Mouse (Mus musculus): ENCODE results near the gene Psmc3. TPM values are rescaled to one million over a fixed set of nuclear protein-coding genes. Genes with fewer than 3 reads are reported as not detected.
"Not testable (repeated sequence)": the region's sequence is repeated elsewhere in the genome, so short reads cannot be mapped to it uniquely, and the experiment has no call there.

Gene Psmc3
- polyA plus RNA-seq, 1 experiment from 2014 or later, result 394 TPM

- WGBS, result 84% methylated on average over 13 of the region's 13 CpGs
- DNase-seq (ENCODE audit: low spot score) (no peak), ATAC-seq (ENCODE audit: low FRiP score) (no peak)
- Histone ChIP-seq H3K4me1 (replicated peaks; ENCODE audit: control insufficient read depth, insufficient read depth, low read length) (no peaks in the 10 kb centered on the region), H3K27me3 (ENCODE audit: control insufficient read depth, insufficient read depth, low read length) (no peaks in the 10 kb centered on the region), H3K4me3 (ENCODE audit: low read depth, low read length) (no peak overlapping the region), H3K27ac (ENCODE audit: low read depth, low read length) (no peak overlapping the region), H3K9me3 (ENCODE audit: control insufficient read depth, low read length) (no peaks in the 10 kb centered on the region), H3K4me2 (replicated peaks; ENCODE audit: low read depth, low read length) (no peak overlapping the region), H3K9ac (ENCODE audit: low read depth, low read length) (no peak overlapping the region), H3K36me3 (ENCODE audit: control insufficient read depth, insufficient read depth, low read length) (no peaks in the 10 kb centered on the region)
Measured at GRCm38 (mm10) chr2:91044727-91045126, 9.1 kb upstream of the Psmc3 start.

DNA sequence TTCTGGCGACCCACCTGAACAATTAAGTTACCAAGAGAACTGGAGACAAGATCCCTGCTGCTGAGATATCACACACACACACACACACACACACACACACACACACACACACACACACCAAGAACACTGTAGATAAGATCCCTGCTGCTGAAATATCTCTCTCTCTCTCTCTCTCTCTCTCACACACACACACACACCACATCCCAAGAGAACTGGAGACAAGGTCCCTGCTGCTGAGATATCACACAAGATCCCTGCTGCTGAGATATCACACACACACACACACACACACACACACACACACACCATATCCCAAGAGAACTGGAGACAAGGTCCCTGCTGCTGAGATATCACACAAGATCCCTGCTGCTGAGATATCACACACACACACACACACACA is 8.0 kb upstream of the Psmc3 start:
- not testable (repeated sequence) for DNase-seq (ENCODE audit: low spot score); H3K4me2 ChIP-seq (replicated peaks; ENCODE audit: low read depth, low read length); H3K27ac ChIP-seq (ENCODE audit: low read depth, low read length); H3K9ac ChIP-seq (ENCODE audit: low read depth, low read length); ATAC-seq (ENCODE audit: low FRiP score); H3K4me3 ChIP-seq (ENCODE audit: low read depth, low read length); H3K9me3 ChIP-seq (ENCODE audit: control insufficient read depth, low read length); H3K36me3 ChIP-seq (ENCODE audit: control insufficient read depth, insufficient read depth, low read length); H3K27me3 ChIP-seq (ENCODE audit: control insufficient read depth, insufficient read depth, low read length); H3K4me1 ChIP-seq (replicated peaks; ENCODE audit: control insufficient read depth, insufficient read depth, low read length)
- WGBS, result 76% methylated on average over 1 of the region's 1 CpGs

- H3K4me1 ChIP-seq (replicated peaks; ENCODE audit: control insufficient read depth, insufficient read depth, low read length), result no peaks in the 10 kb centered on the region
- no peak overlapping the region for H3K4me3 ChIP-seq (ENCODE audit: low read depth, low read length)
- DNase-seq (ENCODE audit: low spot score), result no peak
- no peak for ATAC-seq (ENCODE audit: low FRiP score)
- no peaks in the 10 kb centered on the region for H3K9me3 ChIP-seq (ENCODE audit: control insufficient read depth, low read length)
- H3K27me3 ChIP-seq (ENCODE audit: control insufficient read depth, insufficient read depth, low read length), result no peaks in the 10 kb centered on the region
- WGBS, result 86% methylated on average over 9 of the region's 9 CpGs
- no peaks in the 10 kb centered on the region for H3K36me3 ChIP-seq (ENCODE audit: control insufficient read depth, insufficient read depth, low read length)
- no peak overlapping the region for H3K9ac ChIP-seq (ENCODE audit: low read depth, low read length)
- no peak overlapping the region for H3K4me2 ChIP-seq (replicated peaks; ENCODE audit: low read depth, low read length)
- H3K27ac ChIP-seq (ENCODE audit: low read depth, low read length), result no peak overlapping the region
Measured at GRCm38 (mm10) chr2:91047359-91047758, 6.5 kb upstream of the Psmc3 start.

DNA sequence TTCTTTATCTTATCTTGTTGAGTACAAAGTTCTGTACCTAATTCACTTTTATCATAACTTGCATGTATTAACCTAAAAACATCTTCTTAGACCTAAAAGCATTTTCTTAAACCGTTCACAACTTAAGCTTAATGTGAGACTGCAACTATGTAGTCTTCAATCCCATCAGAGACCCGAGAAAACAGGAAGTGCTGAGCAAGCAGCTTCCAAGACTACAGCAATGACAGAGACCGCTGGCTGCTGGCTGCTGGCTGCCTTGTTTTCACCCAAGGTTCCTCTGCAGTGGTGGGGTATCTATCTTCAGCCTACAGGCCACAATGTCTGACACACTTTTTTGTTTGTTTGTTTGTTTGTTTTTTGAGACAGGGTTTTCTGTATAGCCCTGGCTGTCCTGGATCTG is 1.9 kb upstream of the Psmc3 start:
- H3K4me1 ChIP-seq (replicated peaks; ENCODE audit: control insufficient read depth, insufficient read depth, low read length), result peaks cover 4% of the 10 kb centered on the region
- H3K4me3 ChIP-seq (ENCODE audit: low read depth, low read length), result no peak overlapping the region
- H3K27me3 ChIP-seq (ENCODE audit: control insufficient read depth, insufficient read depth, low read length), result no peaks in the 10 kb centered on the region
- H3K36me3 ChIP-seq (ENCODE audit: control insufficient read depth, insufficient read depth, low read length), result 0 out of 2 replicates have a peak, but pooled peaks cover 3% of the 10 kb centered on the region
- no peak for DNase-seq (ENCODE audit: low spot score)
- H3K9me3 ChIP-seq (ENCODE audit: control insufficient read depth, low read length), result no peaks in the 10 kb centered on the region
- H3K4me2 ChIP-seq (replicated peaks; ENCODE audit: low read depth, low read length), result no peak overlapping the region
- no peak overlapping the region for H3K27ac ChIP-seq (ENCODE audit: low read depth, low read length)
- no peak for ATAC-seq (ENCODE audit: low FRiP score)
- 79% methylated on average over 3 of the region's 3 CpGs for WGBS
- H3K9ac ChIP-seq (ENCODE audit: low read depth, low read length), result no peak overlapping the region

GRCm38 (mm10) chr2:91052752-91053151 is 1.1 kb upstream of the Psmc3 start:
- ATAC-seq (ENCODE audit: low FRiP score) (no peak), DNase-seq (ENCODE audit: low spot score) (no peak)
- Histone ChIP-seq H3K9ac (ENCODE audit: low read depth, low read length) (no peak overlapping the region), H3K36me3 (ENCODE audit: control insufficient read depth, insufficient read depth, low read length) (peaks cover 7% of the 10 kb centered on the region; the same call in 1 of the 2 replicates), H3K27me3 (ENCODE audit: control insufficient read depth, insufficient read depth, low read length) (no peaks in the 10 kb centered on the region), H3K4me3 (ENCODE audit: low read depth, low read length) (no peak overlapping the region; the same call in 1 of the 2 replicates), H3K27ac (ENCODE audit: low read depth, low read length) (no peak overlapping the region), H3K4me2 (replicated peaks; ENCODE audit: low read depth, low read length) (no peak overlapping the region), H3K9me3 (ENCODE audit: control insufficient read depth, low read length) (no peaks in the 10 kb centered on the region), H3K4me1 (replicated peaks; ENCODE audit: control insufficient read depth, insufficient read depth, low read length) (peaks cover 4% of the 10 kb centered on the region)
- 73% methylated on average over 2 of the region's 2 CpGs for WGBS

DNA sequence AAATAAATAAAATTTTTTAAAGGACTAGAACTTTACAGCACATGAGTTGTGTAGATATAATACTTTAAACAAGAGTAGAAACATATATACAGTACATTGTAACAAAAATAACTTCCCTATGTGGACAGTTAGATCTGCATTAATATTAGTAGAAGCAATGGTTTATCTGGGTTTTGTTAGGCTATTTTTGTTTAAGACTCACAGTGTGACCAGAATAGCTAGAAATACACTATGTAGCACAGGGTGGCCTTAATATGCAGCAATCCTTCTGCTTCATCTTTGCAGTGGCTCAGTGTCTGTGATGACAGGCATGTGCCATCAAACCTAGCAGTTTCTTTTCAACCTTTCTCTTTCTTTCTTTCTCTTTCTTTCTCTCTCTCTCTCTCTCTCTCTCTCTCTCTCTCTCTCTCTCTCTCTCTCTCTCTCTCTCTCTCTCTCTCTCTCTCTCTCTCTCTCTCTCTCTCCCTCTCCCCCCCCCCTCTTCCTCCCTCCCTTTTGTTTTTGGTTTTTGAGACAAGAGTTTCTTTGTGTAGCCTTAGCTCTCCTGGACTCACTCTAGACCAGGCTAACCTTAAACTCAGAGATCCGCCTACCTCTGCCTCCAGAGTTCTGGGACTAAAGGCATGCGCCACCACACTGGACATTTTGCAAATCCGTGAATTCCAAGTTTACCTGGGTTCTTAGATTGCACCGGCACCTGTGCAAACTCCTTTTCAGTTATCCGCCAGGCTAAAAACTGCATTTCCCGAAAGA is 452 bp upstream of the Psmc3 start:
- no peak overlapping the region for H3K27ac ChIP-seq (ENCODE audit: low read depth, low read length)
- H3K9ac ChIP-seq (ENCODE audit: low read depth, low read length), result peak overlapping the region; percentile 90
- ATAC-seq (ENCODE audit: low FRiP score) (peak; percentile 76), DNase-seq (ENCODE audit: low spot score) (peak; percentile 11)
- H3K27me3 ChIP-seq (ENCODE audit: control insufficient read depth, insufficient read depth, low read length), result no peaks in the 10 kb centered on the region
- peak overlapping the region; percentile 90 for H3K4me2 ChIP-seq (replicated peaks; ENCODE audit: low read depth, low read length)
- H3K4me1 ChIP-seq (replicated peaks; ENCODE audit: control insufficient read depth, insufficient read depth, low read length), result peaks cover 4% of the 10 kb centered on the region
- no peaks in the 10 kb centered on the region for H3K9me3 ChIP-seq (ENCODE audit: control insufficient read depth, low read length)
- peak overlapping the region; percentile 78 for H3K4me3 ChIP-seq (ENCODE audit: low read depth, low read length)
- peaks cover 9% of the 10 kb centered on the region; the same call in 1 of the 2 replicates for H3K36me3 ChIP-seq (ENCODE audit: control insufficient read depth, insufficient read depth, low read length)
- WGBS, result 3% methylated on average over 6 of the region's 6 CpGs

GRCm38 (mm10) chr2:91058435-91058834 is 4.6 kb downstream of the Psmc3 start:
- Histone ChIP-seq H3K27ac (ENCODE audit: low read depth, low read length) (no peak overlapping the region), H3K9ac (ENCODE audit: low read depth, low read length) (no peak overlapping the region), H3K4me1 (replicated peaks; ENCODE audit: control insufficient read depth, insufficient read depth, low read length) (peaks cover 4% of the 10 kb centered on the region), H3K27me3 (ENCODE audit: control insufficient read depth, insufficient read depth, low read length) (no peaks in the 10 kb centered on the region), H3K4me3 (ENCODE audit: low read depth, low read length) (no peak overlapping the region), H3K4me2 (replicated peaks; ENCODE audit: low read depth, low read length) (no peak overlapping the region), H3K9me3 (ENCODE audit: control insufficient read depth, low read length) (no peaks in the 10 kb centered on the region), H3K36me3 (ENCODE audit: control insufficient read depth, insufficient read depth, low read length) (peaks cover 21% of the 10 kb centered on the region; the same call in 1 of the 2 replicates)
- ATAC-seq (ENCODE audit: low FRiP score) (no peak), DNase-seq (ENCODE audit: low spot score) (no peak)
- 83% methylated on average over 5 of the region's 5 CpGs for WGBS

DNA sequence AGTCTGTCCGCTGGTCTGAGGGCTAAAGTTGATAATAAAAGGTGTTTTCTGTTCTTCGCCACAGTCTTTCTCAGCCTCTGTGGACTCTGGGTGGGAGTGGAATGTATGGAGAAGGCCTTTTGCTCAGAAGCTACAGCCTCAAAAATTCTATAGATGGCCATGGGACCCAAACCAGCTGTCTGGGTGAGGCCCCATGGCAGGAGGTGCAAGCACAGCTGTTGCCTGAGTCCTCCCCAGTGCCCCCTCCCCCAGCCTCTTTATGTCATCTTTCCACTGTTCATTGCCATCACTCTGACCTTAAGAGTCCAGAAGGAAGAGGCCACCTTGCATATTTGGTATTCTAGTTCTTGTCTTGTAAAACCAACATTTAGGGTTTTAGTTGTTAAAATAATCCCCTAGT is 5.6 kb downstream of the Psmc3 start:
- H3K4me1 ChIP-seq (replicated peaks; ENCODE audit: control insufficient read depth, insufficient read depth, low read length), result peaks cover 4% of the 10 kb centered on the region
- DNase-seq (ENCODE audit: low spot score) (no peak), ATAC-seq (ENCODE audit: low FRiP score) (no peak)
- no peak overlapping the region for H3K4me2 ChIP-seq (replicated peaks; ENCODE audit: low read depth, low read length)
- peaks cover 27% of the 10 kb centered on the region; the same call in 1 of the 2 replicates for H3K36me3 ChIP-seq (ENCODE audit: control insufficient read depth, insufficient read depth, low read length)
- 95% methylated on average over 2 of the region's 2 CpGs for WGBS
- no peak overlapping the region for H3K4me3 ChIP-seq (ENCODE audit: low read depth, low read length)
- H3K9ac ChIP-seq (ENCODE audit: low read depth, low read length), result no peak overlapping the region
- H3K9me3 ChIP-seq (ENCODE audit: control insufficient read depth, low read length), result no peaks in the 10 kb centered on the region
- H3K27ac ChIP-seq (ENCODE audit: low read depth, low read length), result no peak overlapping the region
- no peaks in the 10 kb centered on the region for H3K27me3 ChIP-seq (ENCODE audit: control insufficient read depth, insufficient read depth, low read length)

All from hindbrain, embryonic 11.5 days (tissue).